Mouse (Mus musculus): Measurements from ENCODE around the gene Acad11. TPM values are rescaled to one million over a fixed set of nuclear protein-coding genes. Genes with fewer than 3 reads are reported as not detected.

Gene Acad11
- polyA plus RNA-seq, 1 experiment from 2014 or later: 11.2 TPM

DNA sequence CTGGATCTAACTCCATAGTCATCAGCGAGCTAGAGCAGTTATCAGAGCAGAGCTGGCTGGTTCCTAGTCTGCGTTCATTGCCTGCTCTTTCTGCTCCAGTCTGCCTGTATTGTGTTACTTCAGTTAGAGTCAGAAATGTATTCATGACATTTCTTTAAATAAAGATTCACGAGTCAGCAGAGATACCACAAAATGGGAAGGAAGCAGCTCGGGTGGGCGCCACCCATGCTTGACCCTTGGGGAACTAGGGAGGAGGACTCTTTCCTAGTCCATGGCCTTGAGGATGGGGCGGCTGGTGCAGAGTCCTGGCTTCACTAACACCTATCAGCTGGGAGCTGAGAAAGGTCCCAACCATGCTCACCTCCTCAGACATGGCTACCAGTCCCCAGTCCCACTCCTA, 77.2 kb downstream of the Acad11 start:
- no peak for DNase-seq (ENCODE audit: low spot score)
- no peak for ATAC-seq (ENCODE audit: low read depth)

DNA sequence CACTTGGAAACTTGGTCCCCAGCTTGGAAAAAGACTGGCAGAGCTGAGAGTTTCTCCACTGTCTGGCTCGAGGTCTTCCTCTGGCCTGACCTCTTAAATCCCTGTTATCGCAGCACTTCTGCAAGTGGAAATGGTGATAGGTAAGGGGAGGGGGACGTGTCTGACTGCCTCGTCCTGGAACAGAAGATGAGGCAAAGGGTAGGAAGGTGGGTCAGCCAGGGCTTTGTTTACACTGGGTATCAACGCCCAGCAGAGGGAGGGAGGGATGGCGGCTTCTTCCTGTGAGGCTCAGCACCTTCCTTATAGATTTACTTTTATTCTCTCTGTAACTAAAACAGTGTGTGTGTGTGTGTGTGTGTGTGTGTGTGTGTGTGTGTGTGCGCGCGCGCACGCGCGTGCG, 79.6 kb downstream of the Acad11 start:
- Histone ChIP-seq H3K9ac (ENCODE audit: low read depth, low read length) (no peak overlapping the region), H3K27me3 (replicated peaks; ENCODE audit: control insufficient read depth, insufficient read depth, low read length) (no peaks in the 10 kb centered on the region), H3K4me2 (ENCODE audit: low read depth, low read length) (no peak overlapping the region), H3K36me3 (ENCODE audit: control insufficient read depth, insufficient read depth, low read length) (no peaks in the 10 kb centered on the region), H3K27ac (replicated peaks; ENCODE audit: low read depth, low read length) (no peak overlapping the region), H3K9me3 (ENCODE audit: control insufficient read depth, low read length) (no peaks in the 10 kb centered on the region), H3K4me1 (ENCODE audit: control insufficient read depth, insufficient read depth, low read length) (no peaks in the 10 kb centered on the region), H3K4me3 (ENCODE audit: low read depth, low read length) (no peak overlapping the region)
- DNase-seq (ENCODE audit: low spot score) (no peak), ATAC-seq (ENCODE audit: low read depth) (no peak)
- 79% methylated on average over 14 of the region's 14 CpGs for WGBS

More for the DNA sequence above, 77.2 kb downstream of the Acad11 start:
- Histone ChIP-seq H3K27me3 (replicated peaks; ENCODE audit: control insufficient read depth, insufficient read depth, low read length) (no peaks in the 10 kb centered on the region), H3K4me1 (ENCODE audit: control insufficient read depth, insufficient read depth, low read length) (no peaks in the 10 kb centered on the region), H3K9ac (ENCODE audit: low read depth, low read length) (no peak overlapping the region), H3K9me3 (ENCODE audit: control insufficient read depth, low read length) (no peaks in the 10 kb centered on the region), H3K4me2 (ENCODE audit: low read depth, low read length) (no peak overlapping the region), H3K36me3 (ENCODE audit: control insufficient read depth, insufficient read depth, low read length) (no peaks in the 10 kb centered on the region), H3K4me3 (ENCODE audit: low read depth, low read length) (no peak overlapping the region), H3K27ac (replicated peaks; ENCODE audit: low read depth, low read length) (no peak overlapping the region)
- 84% methylated on average over 6 of the region's 6 CpGs for WGBS

- H3K27ac ChIP-seq (replicated peaks; ENCODE audit: low read depth, low read length): no peak overlapping the region
- no peaks in the 10 kb centered on the region for H3K27me3 ChIP-seq (replicated peaks; ENCODE audit: control insufficient read depth, insufficient read depth, low read length)
- H3K4me3 ChIP-seq (ENCODE audit: low read depth, low read length): no peak overlapping the region
- 87% methylated on average over 8 of the region's 8 CpGs for WGBS
- no peak overlapping the region for H3K9ac ChIP-seq (ENCODE audit: low read depth, low read length)
- DNase-seq (ENCODE audit: low spot score) (no peak), ATAC-seq (ENCODE audit: low read depth) (no peak)
- no peaks in the 10 kb centered on the region for H3K9me3 ChIP-seq (ENCODE audit: control insufficient read depth, low read length)
- H3K36me3 ChIP-seq (ENCODE audit: control insufficient read depth, insufficient read depth, low read length): no peaks in the 10 kb centered on the region
- no peaks in the 10 kb centered on the region for H3K4me1 ChIP-seq (ENCODE audit: control insufficient read depth, insufficient read depth, low read length)
- H3K4me2 ChIP-seq (ENCODE audit: low read depth, low read length): no peak overlapping the region
Observed at GRCm38 (mm10) chr9:104144314-104144996, 81.3 kb downstream of the Acad11 start.

GRCm38 (mm10) chr9:104146683-104147082, 83.5 kb downstream of the Acad11 start:
- H3K4me2 ChIP-seq (ENCODE audit: low read depth, low read length): no peak overlapping the region
- H3K4me3 ChIP-seq (ENCODE audit: low read depth, low read length): no peak overlapping the region
- ATAC-seq (ENCODE audit: low read depth) (no peak), DNase-seq (ENCODE audit: low spot score) (no peak)
- H3K36me3 ChIP-seq (ENCODE audit: control insufficient read depth, insufficient read depth, low read length): peaks cover 20% of the 10 kb centered on the region
- no peak overlapping the region for H3K9ac ChIP-seq (ENCODE audit: low read depth, low read length)
- no peaks in the 10 kb centered on the region for H3K9me3 ChIP-seq (ENCODE audit: control insufficient read depth, low read length)
- no peak overlapping the region for H3K27ac ChIP-seq (replicated peaks; ENCODE audit: low read depth, low read length)
- no peaks in the 10 kb centered on the region for H3K4me1 ChIP-seq (ENCODE audit: control insufficient read depth, insufficient read depth, low read length)
- no peaks in the 10 kb centered on the region for H3K27me3 ChIP-seq (replicated peaks; ENCODE audit: control insufficient read depth, insufficient read depth, low read length)
- 73% methylated on average over 7 of the region's 7 CpGs for WGBS

DNA sequence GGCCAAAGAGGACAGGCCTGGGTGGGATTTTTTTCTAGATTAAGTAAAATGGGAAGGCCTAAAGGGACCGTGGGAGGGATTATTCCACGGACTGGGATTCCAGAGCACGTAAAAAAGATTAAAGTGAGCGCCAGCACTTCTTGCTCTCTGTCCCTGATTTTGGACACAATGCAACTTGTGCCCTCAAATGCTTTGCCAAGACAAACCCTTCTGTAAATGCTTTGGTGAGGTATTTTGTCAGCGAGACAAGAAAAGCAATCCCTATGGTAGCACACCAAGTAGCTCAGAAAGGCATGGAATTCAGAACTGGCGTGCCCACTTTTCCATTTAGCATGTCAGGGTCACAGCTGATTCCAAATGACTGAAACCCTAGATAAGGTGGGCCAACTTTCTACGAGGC, 85.8 kb downstream of the Acad11 start:
- Histone ChIP-seq H3K4me1 (ENCODE audit: control insufficient read depth, insufficient read depth, low read length) (no peaks in the 10 kb centered on the region), H3K36me3 (ENCODE audit: control insufficient read depth, insufficient read depth, low read length) (peaks cover 41% of the 10 kb centered on the region), H3K4me3 (ENCODE audit: low read depth, low read length) (no peak overlapping the region), H3K27ac (replicated peaks; ENCODE audit: low read depth, low read length) (no peak overlapping the region), H3K9ac (ENCODE audit: low read depth, low read length) (no peak overlapping the region), H3K4me2 (ENCODE audit: low read depth, low read length) (no peak overlapping the region), H3K27me3 (replicated peaks; ENCODE audit: control insufficient read depth, insufficient read depth, low read length) (no peaks in the 10 kb centered on the region), H3K9me3 (ENCODE audit: control insufficient read depth, low read length) (no peaks in the 10 kb centered on the region)
- 91% methylated on average over 7 of the region's 7 CpGs for WGBS
- ATAC-seq (ENCODE audit: low read depth) (no peak), DNase-seq (ENCODE audit: low spot score) (no peak)

DNA sequence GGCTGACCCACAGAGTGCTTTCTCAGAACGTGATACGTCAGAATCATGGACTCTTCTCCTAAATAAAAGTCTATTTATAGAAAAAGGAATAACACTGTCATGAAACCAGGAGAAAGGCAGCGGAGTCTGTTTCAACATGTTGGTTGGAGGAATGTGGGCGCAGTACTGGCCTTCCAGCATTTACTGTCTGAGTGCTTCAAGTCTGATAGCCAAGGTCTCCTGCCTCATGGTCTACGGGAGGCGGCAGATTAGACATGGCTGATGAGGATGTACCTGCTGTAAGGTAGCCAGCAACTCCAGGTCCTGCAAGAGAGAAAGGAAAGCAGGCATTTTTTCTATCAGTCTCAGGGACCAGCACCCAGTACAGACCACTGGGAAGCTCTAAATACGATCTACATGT, 88.9 kb downstream of the Acad11 start:
- ATAC-seq (ENCODE audit: low read depth) (no peak), DNase-seq (ENCODE audit: low spot score) (no peak)
- Histone ChIP-seq H3K9ac (ENCODE audit: low read depth, low read length) (no peak overlapping the region), H3K4me3 (ENCODE audit: low read depth, low read length) (no peak overlapping the region), H3K36me3 (ENCODE audit: control insufficient read depth, insufficient read depth, low read length) (peaks cover 71% of the 10 kb centered on the region), H3K27me3 (replicated peaks; ENCODE audit: control insufficient read depth, insufficient read depth, low read length) (no peaks in the 10 kb centered on the region), H3K27ac (replicated peaks; ENCODE audit: low read depth, low read length) (no peak overlapping the region), H3K9me3 (ENCODE audit: control insufficient read depth, low read length) (no peaks in the 10 kb centered on the region), H3K4me2 (ENCODE audit: low read depth, low read length) (no peak overlapping the region), H3K4me1 (ENCODE audit: control insufficient read depth, insufficient read depth, low read length) (no peaks in the 10 kb centered on the region)
- 90% methylated on average over 7 of the region's 7 CpGs for WGBS

DNA sequence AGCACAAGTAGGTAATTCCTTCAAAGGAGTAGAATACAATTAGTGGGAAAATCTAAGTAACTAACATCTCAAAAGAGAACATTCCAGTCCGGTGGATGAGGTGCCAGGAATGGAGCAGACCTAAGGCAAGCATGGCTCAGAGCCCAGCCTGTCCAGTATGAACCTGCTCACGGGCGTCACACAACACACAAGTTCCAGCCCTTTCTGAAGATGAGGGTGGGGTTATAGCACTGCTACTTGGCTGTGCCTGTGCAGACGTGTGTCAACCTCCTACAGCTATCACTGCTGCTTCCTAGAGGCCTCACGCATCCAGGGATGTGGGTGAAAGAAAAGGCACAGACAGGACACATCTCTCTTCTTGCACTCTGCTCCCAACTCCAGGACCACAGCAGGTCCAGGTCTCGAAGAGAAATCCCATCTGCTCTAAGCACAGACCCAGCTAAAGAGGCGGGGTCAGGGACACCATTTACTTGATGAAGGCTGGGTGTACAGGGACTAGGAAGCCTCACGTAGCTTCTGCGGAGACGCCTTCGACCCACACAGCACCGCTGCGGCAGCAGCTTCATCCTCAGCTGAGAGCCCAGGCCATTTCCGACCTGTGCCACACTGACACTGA, 92.0 kb downstream of the Acad11 start:
- Histone ChIP-seq H3K36me3 (ENCODE audit: control insufficient read depth, insufficient read depth, low read length) (peaks cover 95% of the 10 kb centered on the region), H3K9ac (ENCODE audit: low read depth, low read length) (no peak overlapping the region), H3K27me3 (replicated peaks; ENCODE audit: control insufficient read depth, insufficient read depth, low read length) (no peaks in the 10 kb centered on the region), H3K9me3 (ENCODE audit: control insufficient read depth, low read length) (no peaks in the 10 kb centered on the region), H3K27ac (replicated peaks; ENCODE audit: low read depth, low read length) (no peak overlapping the region), H3K4me2 (ENCODE audit: low read depth, low read length) (no peak overlapping the region), H3K4me3 (ENCODE audit: low read depth, low read length) (no peak overlapping the region), H3K4me1 (ENCODE audit: control insufficient read depth, insufficient read depth, low read length) (no peaks in the 10 kb centered on the region)
- WGBS: 94% methylated on average over 14 of the region's 14 CpGs
- ATAC-seq (ENCODE audit: low read depth): no peak
- DNase-seq (ENCODE audit: low spot score): peak; percentile 38

- no peak overlapping the region for H3K4me3 ChIP-seq (ENCODE audit: low read depth, low read length)
- H3K9me3 ChIP-seq (ENCODE audit: control insufficient read depth, low read length): no peaks in the 10 kb centered on the region
- no peaks in the 10 kb centered on the region for H3K27me3 ChIP-seq (replicated peaks; ENCODE audit: control insufficient read depth, insufficient read depth, low read length)
- H3K4me1 ChIP-seq (ENCODE audit: control insufficient read depth, insufficient read depth, low read length): no peaks in the 10 kb centered on the region
- H3K4me2 ChIP-seq (ENCODE audit: low read depth, low read length): no peak overlapping the region
- no peak overlapping the region for H3K27ac ChIP-seq (replicated peaks; ENCODE audit: low read depth, low read length)
- H3K9ac ChIP-seq (ENCODE audit: low read depth, low read length): no peak overlapping the region
- peaks cover 95% of the 10 kb centered on the region for H3K36me3 ChIP-seq (ENCODE audit: control insufficient read depth, insufficient read depth, low read length)
- DNase-seq (ENCODE audit: low spot score): no peak
- no peak for ATAC-seq (ENCODE audit: low read depth)
- 96% methylated on average over 8 of the region's 8 CpGs for WGBS
Observed at GRCm38 (mm10) chr9:104156506-104156905, 93.3 kb downstream of the Acad11 start.

DNA sequence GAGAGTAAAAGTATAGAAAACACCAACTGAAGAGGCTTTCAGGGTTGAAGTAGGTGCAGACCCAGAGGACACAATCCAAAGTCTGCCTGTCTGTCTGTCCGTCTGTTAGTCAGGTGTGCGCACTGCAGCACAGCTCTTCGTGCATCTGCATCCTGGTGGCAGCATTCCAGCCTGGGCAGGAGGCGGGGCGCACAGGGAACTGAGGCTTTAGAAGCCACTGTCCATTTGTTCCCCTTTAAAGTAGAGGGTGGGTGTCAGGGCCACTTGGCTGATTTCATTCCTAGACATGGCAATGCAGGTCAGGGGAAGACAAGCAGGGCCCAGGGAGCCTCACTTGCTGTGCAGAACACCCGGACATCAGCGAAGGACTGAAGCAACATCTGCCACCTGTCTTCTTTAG, 94.1 kb downstream of the Acad11 start:
- peaks cover 95% of the 10 kb centered on the region for H3K36me3 ChIP-seq (ENCODE audit: control insufficient read depth, insufficient read depth, low read length)
- H3K27me3 ChIP-seq (replicated peaks; ENCODE audit: control insufficient read depth, insufficient read depth, low read length): no peaks in the 10 kb centered on the region
- ATAC-seq (ENCODE audit: low read depth) (no peak), DNase-seq (ENCODE audit: low spot score) (no peak)
- H3K27ac ChIP-seq (replicated peaks; ENCODE audit: low read depth, low read length): no peak overlapping the region
- no peak overlapping the region for H3K4me2 ChIP-seq (ENCODE audit: low read depth, low read length)
- H3K9ac ChIP-seq (ENCODE audit: low read depth, low read length): no peak overlapping the region
- no peak overlapping the region for H3K4me3 ChIP-seq (ENCODE audit: low read depth, low read length)
- H3K4me1 ChIP-seq (ENCODE audit: control insufficient read depth, insufficient read depth, low read length): no peaks in the 10 kb centered on the region
- 97% methylated on average over 7 of the region's 7 CpGs for WGBS
- H3K9me3 ChIP-seq (ENCODE audit: control insufficient read depth, low read length): no peaks in the 10 kb centered on the region

Measured in embryonic facial prominence, embryonic 14.5 days (tissue).